Mouse (Mus musculus): ENCODE data around the gene Kat2b. TPM values are rescaled to one million over a fixed set of nuclear protein-coding genes. Genes with fewer than 3 reads are reported as not detected.
"Not testable (repeated sequence)": the region's sequence is repeated elsewhere in the genome, so short reads cannot be mapped to it uniquely, and the experiment has no call there.

Gene Kat2b
- total and polyA plus RNA-seq, 2 experiments from 2014 or later: 12.1 to 65.1 TPM

GRCm38 (mm10) chr17:53694039-53694438 is 127.4 kb downstream of the Kat2b start:
- no peaks in the 10 kb centered on the region for H3K4me1 ChIP-seq (ENCODE audit: control insufficient read depth, insufficient read depth)
- H3K36me3 ChIP-seq (replicated peaks; ENCODE audit: control insufficient read depth, insufficient read depth, low read length): no peaks in the 10 kb centered on the region
- DNase-seq (ENCODE audit: low spot score): peak; percentile 70
- TF ChIP-seq CTCF (IDR thresholded peaks at IDR 0.05; ENCODE audit: low read depth) (peak; percentile 65), EP300 (IDR thresholded peaks at IDR 0.05; ENCODE audit: low read depth) (no peak)
- H3K4me3 ChIP-seq (ENCODE audit: low read depth, low read length): no peak overlapping the region
- no peaks in the 10 kb centered on the region for H3K27me3 ChIP-seq (ENCODE audit: control insufficient read depth, insufficient read depth, low read length)
- no peak for ATAC-seq (ENCODE audit: insufficient read depth, low read depth)
- 65% methylated on average over 2 of the region's 2 CpGs for WGBS
- H3K4me2 ChIP-seq (ENCODE audit: low read depth, low read length): no peak overlapping the region
- no peak overlapping the region for H3K27ac ChIP-seq (ENCODE audit: low read depth)
- no peaks in the 10 kb centered on the region for H3K9me3 ChIP-seq (replicated peaks; ENCODE audit: control insufficient read depth, low read length)
- H3K9ac ChIP-seq (replicated peaks; ENCODE audit: low read depth, low read length): no peak overlapping the region

DNA sequence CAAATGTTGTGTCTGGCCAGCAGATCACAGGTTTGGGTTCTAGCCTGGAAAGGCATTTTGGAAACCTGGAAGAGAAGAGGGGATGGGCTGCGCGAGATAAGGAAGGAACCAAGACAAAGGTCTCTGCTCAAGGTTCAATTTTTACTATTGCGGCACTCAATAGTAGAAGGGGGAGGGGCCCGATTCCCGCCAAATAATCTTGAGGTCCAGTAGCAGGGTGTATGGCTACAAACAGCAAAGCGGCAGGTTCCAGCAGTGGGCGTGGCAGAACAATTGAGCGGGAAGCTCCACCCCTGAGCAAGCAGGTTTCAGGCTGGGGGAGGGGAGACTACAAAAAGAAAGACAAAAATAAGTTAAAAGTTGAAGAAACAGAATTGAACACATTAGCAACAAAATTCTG is 130.9 kb downstream of the Kat2b start:
- H3K4me3 ChIP-seq (ENCODE audit: low read depth, low read length); H3K4me1 ChIP-seq (ENCODE audit: control insufficient read depth, insufficient read depth); H3K9ac ChIP-seq (replicated peaks; ENCODE audit: low read depth, low read length); H3K9me3 ChIP-seq (replicated peaks; ENCODE audit: control insufficient read depth, low read length); H3K27me3 ChIP-seq (ENCODE audit: control insufficient read depth, insufficient read depth, low read length); ATAC-seq (ENCODE audit: insufficient read depth, low read depth); H3K4me2 ChIP-seq (ENCODE audit: low read depth, low read length); H3K27ac ChIP-seq (ENCODE audit: low read depth); DNase-seq (ENCODE audit: low spot score); H3K36me3 ChIP-seq (replicated peaks; ENCODE audit: control insufficient read depth, insufficient read depth, low read length): not testable (repeated sequence)
- WGBS: 84% methylated on average over 8 of the region's 8 CpGs

- WGBS: 40% methylated on average over 1 of the region's 1 CpGs
- ATAC-seq (ENCODE audit: insufficient read depth, low read depth): no peak
- no peaks in the 10 kb centered on the region for H3K4me1 ChIP-seq (ENCODE audit: control insufficient read depth, insufficient read depth)
Observed at GRCm38 (mm10) chr17:53714453-53714852, 147.8 kb downstream of the Kat2b start.

GRCm38 (mm10) chr17:53715161-53715560 is 148.5 kb downstream of the Kat2b start:
- DNase-seq (ENCODE audit: low spot score); H3K4me1 ChIP-seq (ENCODE audit: control insufficient read depth, insufficient read depth); H3K9ac ChIP-seq (replicated peaks; ENCODE audit: low read depth, low read length); H3K4me2 ChIP-seq (ENCODE audit: low read depth, low read length); H3K27me3 ChIP-seq (ENCODE audit: control insufficient read depth, insufficient read depth, low read length); H3K36me3 ChIP-seq (replicated peaks; ENCODE audit: control insufficient read depth, insufficient read depth, low read length); H3K27ac ChIP-seq (ENCODE audit: low read depth); ATAC-seq (ENCODE audit: insufficient read depth, low read depth); H3K9me3 ChIP-seq (replicated peaks; ENCODE audit: control insufficient read depth, low read length); H3K4me3 ChIP-seq (ENCODE audit: low read depth, low read length): not testable (repeated sequence)
- WGBS: 48% methylated on average over 1 of the region's 1 CpGs

More at GRCm38 (mm10) chr17:53714453-53714852, 147.8 kb downstream of the Kat2b start:
- H3K36me3 ChIP-seq (replicated peaks; ENCODE audit: control insufficient read depth, insufficient read depth, low read length): no peaks in the 10 kb centered on the region
- DNase-seq (ENCODE audit: low spot score): no peak
- no peak overlapping the region for H3K4me3 ChIP-seq (ENCODE audit: low read depth, low read length)
- TF ChIP-seq EP300 (IDR thresholded peaks at IDR 0.05; ENCODE audit: low read depth) (no peak), CTCF (IDR thresholded peaks at IDR 0.05; ENCODE audit: low read depth) (no peak)
- H3K27ac ChIP-seq (ENCODE audit: low read depth): no peak overlapping the region
- H3K9me3 ChIP-seq (replicated peaks; ENCODE audit: control insufficient read depth, low read length): no peaks in the 10 kb centered on the region
- H3K27me3 ChIP-seq (ENCODE audit: control insufficient read depth, insufficient read depth, low read length): no peaks in the 10 kb centered on the region
- H3K4me2 ChIP-seq (ENCODE audit: low read depth, low read length): no peak overlapping the region
- H3K9ac ChIP-seq (replicated peaks; ENCODE audit: low read depth, low read length): no peak overlapping the region

DNA sequence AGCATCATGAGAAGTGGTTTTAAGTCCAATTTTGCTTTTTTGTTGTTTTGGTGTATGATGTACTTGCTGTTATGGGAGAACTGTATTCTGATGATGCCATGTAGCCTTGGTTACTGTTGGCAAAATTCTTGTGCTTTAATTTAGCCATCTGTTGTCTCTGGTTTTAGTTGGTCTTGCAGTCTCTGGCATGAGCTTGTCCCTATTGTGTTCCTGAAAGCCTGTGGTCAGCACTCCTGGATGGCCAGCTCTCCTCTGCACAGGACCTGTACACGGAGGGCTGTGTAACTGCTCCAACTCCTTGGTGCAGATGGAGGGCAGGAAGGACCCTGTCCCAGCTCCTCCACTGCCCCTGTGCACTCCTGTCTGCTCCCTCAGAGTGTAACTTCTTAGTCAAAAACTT is 151.8 kb downstream of the Kat2b start:
- WGBS: 60% methylated on average over 1 of the region's 1 CpGs
- no peaks in the 10 kb centered on the region for H3K36me3 ChIP-seq (replicated peaks; ENCODE audit: control insufficient read depth, insufficient read depth, low read length)
- H3K9ac ChIP-seq (replicated peaks; ENCODE audit: low read depth, low read length): no peak overlapping the region
- no peak for DNase-seq (ENCODE audit: low spot score)
- H3K27me3 ChIP-seq (ENCODE audit: control insufficient read depth, insufficient read depth, low read length): no peaks in the 10 kb centered on the region
- H3K9me3 ChIP-seq (replicated peaks; ENCODE audit: control insufficient read depth, low read length): no peaks in the 10 kb centered on the region
- TF ChIP-seq CTCF (IDR thresholded peaks at IDR 0.05; ENCODE audit: low read depth) (no peak), EP300 (IDR thresholded peaks at IDR 0.05; ENCODE audit: low read depth) (no peak)
- H3K4me3 ChIP-seq (ENCODE audit: low read depth, low read length): no peak overlapping the region
- H3K27ac ChIP-seq (ENCODE audit: low read depth): no peak overlapping the region
- ATAC-seq (ENCODE audit: insufficient read depth, low read depth): no peak
- no peak overlapping the region for H3K4me2 ChIP-seq (ENCODE audit: low read depth, low read length)
- no peaks in the 10 kb centered on the region for H3K4me1 ChIP-seq (ENCODE audit: control insufficient read depth, insufficient read depth)

DNA sequence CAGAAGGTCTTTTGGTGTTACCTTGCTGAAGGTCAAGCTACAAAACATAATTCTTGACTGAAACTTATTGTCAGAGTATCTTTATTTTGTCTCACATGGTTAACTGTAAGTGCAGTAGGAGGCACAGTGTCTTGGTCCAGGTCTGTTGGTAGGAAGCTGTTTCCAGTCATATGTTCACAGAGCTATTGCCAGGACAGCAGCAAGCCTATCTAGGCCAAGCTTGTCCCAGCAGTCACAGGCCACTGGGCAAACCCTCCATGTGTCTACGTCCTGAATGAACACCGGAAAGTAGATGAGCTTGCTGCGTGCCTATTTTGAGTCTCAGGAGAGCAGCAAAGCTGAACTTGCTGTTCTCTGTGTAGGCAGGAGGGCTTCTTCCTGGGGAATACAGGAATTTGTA is 152.3 kb downstream of the Kat2b start:
- ATAC-seq (ENCODE audit: insufficient read depth, low read depth); H3K27me3 ChIP-seq (ENCODE audit: control insufficient read depth, insufficient read depth, low read length); H3K27ac ChIP-seq (ENCODE audit: low read depth); H3K4me3 ChIP-seq (ENCODE audit: low read depth, low read length); H3K9me3 ChIP-seq (replicated peaks; ENCODE audit: control insufficient read depth, low read length); H3K4me2 ChIP-seq (ENCODE audit: low read depth, low read length); H3K36me3 ChIP-seq (replicated peaks; ENCODE audit: control insufficient read depth, insufficient read depth, low read length); DNase-seq (ENCODE audit: low spot score); H3K4me1 ChIP-seq (ENCODE audit: control insufficient read depth, insufficient read depth); H3K9ac ChIP-seq (replicated peaks; ENCODE audit: low read depth, low read length): not testable (repeated sequence)
- WGBS: 82% methylated on average over 3 of the region's 3 CpGs

Other genes starting within 250 kb of the Kat2b start
- gene Efhb, start 103.5 kb upstream of the Kat2b start, total RNA-seq (2014; rRNA removed; ENCODE audit: low replicate concordance): 0.12 TPM in 1 of 2 replicates, not detected in the other
- 0.18 and 0.27 TPM in 2 replicates for gene Efhb, start 103.5 kb upstream of the Kat2b start, polyA plus RNA-seq (2015; fragmentation: Nextera tagmentation; extraction: Ambion mirVana)
- gene Rab5a, start 87.6 kb upstream of the Kat2b start, total RNA-seq (2014; rRNA removed; ENCODE audit: low replicate concordance): 40.5 and 62.6 TPM in 2 replicates
- gene Rab5a, start 87.6 kb upstream of the Kat2b start, polyA plus RNA-seq (2015; fragmentation: Nextera tagmentation; extraction: Ambion mirVana): 56.6 and 58.1 TPM in 2 replicates
- not detected in 2 replicates for gene Pp2d1, start 27.4 kb upstream of the Kat2b start, total RNA-seq (2014; rRNA removed; ENCODE audit: low replicate concordance)
- gene Pp2d1, start 27.4 kb upstream of the Kat2b start, polyA plus RNA-seq (2015; fragmentation: Nextera tagmentation; extraction: Ambion mirVana): 0.14 TPM in 1 of 2 replicates, not detected in the other
- 1.3 and 4.8 TPM in 2 replicates for gene Sgo1, start 122.5 kb downstream of the Kat2b start, total RNA-seq (2014; rRNA removed; ENCODE audit: low replicate concordance)
- 6.1 and 8.3 TPM in 2 replicates for gene Sgo1, start 122.5 kb downstream of the Kat2b start, polyA plus RNA-seq (2015; fragmentation: Nextera tagmentation; extraction: Ambion mirVana)